Mouse (Mus musculus) skeletal muscle tissue, adult 2 months (tissue): Measurements from ENCODE around the gene Cenpp.

ENCODE experiments used
- DNase-seq: peaks from one replicate; pipeline ENCODE4 v3.0.0-alpha.2; 2012; ENCODE audit warnings: low read depth, low spot score

Cenpp gene

DNA sequence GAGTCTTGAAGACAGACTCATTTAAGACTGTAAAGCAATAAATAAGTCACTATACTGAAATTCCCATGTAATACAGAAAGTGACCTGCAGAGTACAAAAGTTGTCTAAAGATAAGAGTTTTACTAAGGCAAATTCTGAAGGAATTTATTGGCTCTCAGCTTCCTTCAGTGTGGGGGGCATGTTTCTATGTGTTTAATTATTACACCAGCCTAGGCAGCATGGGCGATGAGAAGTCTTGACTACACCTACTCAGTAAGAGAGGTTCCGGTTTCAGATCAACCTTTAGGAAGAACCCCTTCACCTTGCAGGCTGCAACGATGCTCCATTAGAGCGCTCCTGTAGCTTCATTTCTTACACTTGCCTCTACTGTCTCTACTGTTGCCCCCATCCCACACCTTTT is 121.9 kb downstream of the Cenpp start:
- no peak for DNase-seq

DNA sequence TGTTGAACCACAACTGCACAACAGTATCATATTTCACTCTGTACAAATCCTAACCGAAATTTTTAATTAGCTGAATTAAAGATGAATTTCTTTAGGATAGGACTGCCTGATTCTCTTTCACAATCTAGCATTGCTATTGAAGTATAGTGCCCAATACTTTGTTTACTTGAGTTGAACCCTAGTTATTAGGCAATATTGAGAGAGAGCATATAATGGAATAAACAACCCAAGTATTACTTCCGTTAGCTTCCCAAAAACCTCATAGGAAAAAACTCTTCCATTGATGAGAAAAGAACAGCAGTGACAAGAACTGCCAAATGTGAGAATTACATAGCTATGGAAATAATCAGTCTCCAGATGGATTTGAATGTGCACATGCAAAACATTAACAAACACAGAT is 126.3 kb downstream of the Cenpp start:
- DNase-seq = no peak

DNA sequence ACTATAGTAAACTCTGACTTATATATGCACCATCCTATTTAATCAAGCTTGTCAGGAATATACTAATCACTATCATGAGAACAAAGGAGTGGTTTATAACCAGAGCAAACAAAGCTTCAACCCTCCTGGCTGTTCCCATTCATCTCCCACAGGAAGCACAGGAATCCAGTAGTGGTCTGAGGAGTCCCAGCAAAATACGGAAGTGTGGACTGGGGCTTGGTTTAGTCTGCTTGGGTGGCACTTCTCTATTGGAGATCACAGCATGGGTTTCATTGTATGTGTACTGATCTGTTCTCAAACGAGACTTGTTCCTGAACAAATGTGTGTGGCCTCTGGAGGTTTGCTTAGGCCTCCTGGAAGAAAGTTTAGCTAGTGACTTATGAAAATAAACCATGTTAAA is 133.8 kb downstream of the Cenpp start:
- DNase-seq = no peak

DNA sequence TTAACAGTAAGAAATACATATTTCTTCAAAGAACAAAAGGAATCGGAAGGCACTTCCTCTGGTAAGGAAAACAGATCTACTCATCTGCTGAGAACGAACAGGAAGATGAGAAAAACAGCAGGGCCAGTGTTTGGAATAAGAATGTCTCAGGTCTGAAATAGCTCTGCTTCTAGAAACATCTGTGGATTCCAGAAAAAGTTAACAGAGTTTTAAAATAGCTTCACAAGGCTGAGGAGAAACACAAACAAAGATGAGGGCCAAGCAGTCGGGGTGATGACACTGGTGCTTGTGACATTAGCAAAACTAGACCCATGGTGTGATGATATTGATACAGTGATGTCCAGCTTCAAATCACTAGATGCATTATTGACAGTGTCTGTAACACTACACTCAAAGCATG is 145.4 kb downstream of the Cenpp start:
- DNase-seq = peak; percentile 47

DNA sequence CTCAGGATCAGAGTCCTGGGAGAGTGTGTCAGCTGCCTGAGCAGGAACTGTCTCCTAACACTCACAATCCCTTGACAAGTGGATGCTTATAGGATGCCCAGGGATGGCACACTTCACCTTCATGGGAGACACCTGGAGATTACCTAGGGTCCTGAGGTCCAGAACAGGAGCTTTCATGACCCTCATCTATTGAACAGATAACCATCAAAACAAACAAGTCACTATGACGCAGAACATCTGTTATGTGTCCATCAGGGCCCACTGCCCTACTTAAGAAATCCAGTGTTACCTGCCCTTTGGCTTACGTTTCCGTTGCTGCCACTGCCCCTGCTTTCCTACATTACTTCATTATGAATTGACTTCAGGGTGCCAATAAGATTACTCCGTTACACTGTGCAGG is 146.8 kb downstream of the Cenpp start:
- DNase-seq = no peak

DNA sequence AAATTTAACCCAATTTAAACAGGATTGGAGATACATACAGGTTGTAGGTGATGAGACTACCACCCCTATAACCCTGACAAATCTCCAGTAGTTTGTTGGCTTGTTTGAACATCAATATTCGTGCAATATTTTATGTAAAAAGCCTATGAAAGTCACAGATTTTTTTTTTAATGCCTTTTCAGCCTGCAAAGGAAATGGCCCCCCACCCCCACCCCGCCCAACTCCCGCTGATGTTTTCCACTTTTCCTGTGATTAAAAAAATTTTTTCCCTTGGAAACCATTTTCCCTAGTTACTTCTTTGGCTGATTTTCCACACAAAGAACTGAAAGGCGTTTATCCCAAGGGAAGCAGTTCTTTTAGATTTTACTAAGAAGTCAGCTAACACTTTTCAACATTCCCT is 148.1 kb downstream of the Cenpp start, which contains the start of gene Ecm2:
TSS of gene Ecm2 (plus strand) at position 301 of the 400 bp plus-strand sequence.
- DNase-seq = peak; percentile 30

DNA sequence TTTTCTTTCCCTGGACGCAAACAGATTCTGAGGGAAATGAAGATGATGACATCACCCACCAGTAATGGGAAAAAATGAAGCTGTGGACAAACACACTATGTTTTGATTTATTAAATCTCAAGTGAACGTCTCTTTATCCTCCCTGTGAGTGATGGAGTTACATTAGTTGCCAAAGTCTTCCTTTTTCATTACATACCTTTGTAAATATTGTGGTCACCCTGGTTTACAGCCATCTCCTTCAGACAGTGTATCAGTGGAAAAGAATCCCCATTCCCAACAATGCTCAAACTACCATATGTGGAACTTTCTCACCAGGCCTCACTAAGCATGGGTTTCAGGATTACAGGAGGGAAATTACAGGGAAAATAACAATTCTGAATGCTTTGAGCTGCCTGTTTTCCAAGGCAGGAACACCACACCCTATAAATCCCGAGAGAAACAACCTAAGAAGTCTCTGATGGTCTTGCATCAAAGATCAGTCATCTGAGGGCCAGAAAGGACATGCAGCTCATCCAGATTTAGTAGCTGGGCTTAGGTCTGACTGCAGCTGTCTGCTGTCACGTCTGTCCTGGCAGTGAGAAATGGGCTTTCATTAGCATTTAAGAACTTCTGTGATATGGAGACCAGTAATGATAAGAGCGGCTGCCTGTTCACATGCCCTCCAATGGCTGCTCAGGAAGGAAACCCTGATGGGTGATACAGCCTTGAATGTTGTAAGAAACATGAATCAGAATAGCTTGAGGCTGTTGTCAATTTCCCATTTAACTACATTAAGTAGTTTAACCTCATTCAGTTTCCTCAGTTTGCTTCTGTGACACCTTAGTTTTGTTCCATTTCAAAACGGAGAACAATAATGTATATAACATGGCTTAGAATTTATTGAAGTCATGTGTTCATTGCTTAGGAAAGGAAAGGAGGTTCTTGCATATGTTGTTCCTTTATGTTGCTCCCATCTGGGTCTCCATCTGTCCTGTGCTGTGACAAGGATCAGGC is 159.9 kb downstream of the Cenpp start, which contains the start of gene Tes3-ps:
TSS of gene Tes3-ps (plus strand) at position 943 of the 993 bp plus-strand sequence.
- DNase-seq = peak; percentile 57

DNA sequence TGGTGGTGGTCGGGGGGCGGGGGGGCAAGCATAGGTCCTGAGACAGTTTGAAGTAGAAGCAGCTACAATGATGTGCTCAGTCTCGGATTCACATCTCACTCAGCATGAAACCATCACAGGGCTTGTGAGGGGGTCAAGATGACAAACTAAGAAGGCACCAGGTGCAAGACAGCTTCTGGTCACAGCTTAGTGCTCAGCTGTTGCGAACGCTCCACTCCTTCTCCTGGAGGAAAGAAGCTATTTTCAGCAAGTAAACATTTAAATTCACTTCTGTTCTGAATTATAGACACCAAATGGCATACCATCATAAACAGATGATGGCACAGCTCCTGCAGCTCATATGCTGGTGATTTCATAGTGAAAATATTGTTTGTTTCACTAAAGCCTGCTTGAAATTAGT is 167.2 kb downstream of the Cenpp start:
- DNase-seq = no peak

DNA sequence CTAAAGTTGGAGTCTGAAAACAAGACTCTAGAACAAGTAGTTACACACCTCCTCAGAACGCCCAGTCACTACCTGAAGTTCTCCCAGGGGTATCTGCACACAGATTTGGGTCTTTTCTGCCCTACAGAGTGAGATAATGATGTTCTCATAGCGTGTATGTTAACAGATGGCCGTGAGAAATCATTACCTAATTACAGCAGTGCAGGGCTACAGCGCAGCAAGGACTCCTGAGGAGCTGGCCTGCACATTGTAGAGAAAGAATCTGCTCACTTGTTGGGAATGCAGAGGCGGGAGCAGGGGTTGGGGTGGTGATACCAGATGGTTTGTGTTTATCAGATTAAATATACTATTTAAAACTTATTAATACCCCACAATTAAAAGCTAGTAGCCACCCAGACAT is 172.0 kb downstream of the Cenpp start:
- DNase-seq = no peak

DNA sequence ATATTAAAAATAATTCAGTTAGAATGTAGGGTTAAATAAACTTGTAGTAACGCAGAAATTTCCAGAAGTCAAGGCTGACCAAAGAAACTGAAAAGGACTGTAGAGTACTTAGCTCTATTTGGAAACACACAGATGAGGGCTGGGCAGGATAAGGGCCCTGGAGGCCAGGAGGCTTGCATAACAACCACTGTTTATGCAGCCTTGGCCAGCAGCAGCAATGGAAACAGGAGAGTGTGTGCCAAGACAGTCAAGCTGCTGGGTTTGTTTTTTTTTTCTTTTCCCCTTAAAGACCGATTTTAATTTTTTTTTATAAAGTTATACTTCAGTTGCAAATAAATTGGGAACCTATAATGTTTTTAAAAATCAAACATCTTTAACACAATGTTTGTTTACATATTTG is 172.5 kb downstream of the Cenpp start:
- DNase-seq = peak; percentile 96

DNA sequence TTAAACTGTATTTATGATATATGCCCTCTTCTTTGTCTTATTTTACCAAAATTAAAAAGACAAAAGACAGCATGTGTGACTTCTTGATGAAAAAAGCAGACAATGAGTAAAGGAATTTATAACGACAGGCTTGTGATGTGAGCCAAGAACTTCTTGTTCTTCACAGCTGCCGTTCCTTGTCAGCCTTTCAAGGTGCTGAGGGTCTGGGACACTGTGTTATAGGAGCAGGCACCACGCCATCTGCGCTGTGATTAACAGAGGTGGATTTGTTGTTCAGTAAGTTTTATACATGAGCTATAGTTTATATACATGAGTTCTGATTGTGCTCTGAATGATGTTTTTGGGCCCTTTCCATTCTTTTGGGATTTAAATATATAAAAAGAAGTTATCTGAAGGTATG is 173.2 kb downstream of the Cenpp start:
- DNase-seq = peak; percentile 82

DNA sequence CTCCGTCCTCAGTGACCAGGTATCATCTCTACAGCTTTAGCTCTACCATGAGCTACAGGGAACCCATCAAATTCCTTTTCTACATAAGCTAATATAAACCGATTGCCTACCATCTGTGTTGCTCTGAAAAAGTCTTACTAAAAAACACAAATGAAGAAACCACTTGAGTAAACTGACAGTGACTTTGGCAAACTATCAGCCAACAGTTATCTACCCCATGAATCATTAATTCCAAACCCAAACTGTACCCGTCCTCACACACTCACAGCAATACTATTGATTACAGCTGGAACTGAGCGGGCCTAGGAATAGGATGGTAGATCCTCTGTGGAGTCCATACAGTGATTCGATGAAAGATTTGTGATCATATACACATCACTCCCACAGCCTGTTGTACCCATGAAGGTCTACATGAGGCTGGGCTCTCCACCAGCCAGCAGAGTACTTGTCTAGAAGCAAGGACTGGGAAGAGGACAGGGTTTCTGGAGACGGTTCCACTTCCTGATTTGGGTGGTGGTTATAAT is 173.7 kb downstream of the Cenpp start:
- no peak for DNase-seq

DNA sequence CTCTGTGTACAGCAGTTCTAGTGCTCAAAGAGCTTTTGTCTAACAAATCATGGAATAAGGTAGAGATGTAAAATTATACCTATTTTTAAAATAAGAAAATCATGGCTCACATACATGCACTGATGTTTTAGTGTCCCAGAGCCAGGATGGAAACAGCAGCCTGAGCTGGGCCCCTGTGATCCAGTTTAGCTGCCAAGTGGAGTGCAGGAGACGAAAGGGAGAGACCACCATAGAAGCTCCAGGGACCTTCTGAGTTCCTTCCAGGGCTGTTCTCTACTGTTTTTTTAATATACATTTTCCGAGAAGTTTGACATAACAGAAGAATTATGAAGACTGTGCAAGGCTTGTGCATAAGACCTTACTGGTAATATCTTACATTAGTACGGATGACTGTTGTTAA is 174.7 kb downstream of the Cenpp start:
- DNase-seq = no peak

DNA sequence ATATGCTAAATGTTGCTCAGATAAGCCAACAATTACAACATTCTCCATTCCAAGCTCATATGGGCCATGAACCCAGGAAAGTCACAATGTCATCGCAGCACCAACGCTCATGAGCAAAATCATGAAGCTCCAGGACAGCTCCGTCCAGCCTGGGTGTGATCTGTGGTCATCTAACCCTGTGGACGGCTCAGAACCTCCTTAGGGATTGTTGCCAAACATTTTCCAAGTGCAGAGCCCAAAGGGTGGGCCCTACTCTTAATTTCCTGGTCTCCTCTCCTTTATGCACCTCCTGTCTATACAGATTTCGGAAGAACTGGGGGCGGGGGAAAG is 179.9 kb downstream of the Cenpp start:
- DNase-seq = no peak

DNA sequence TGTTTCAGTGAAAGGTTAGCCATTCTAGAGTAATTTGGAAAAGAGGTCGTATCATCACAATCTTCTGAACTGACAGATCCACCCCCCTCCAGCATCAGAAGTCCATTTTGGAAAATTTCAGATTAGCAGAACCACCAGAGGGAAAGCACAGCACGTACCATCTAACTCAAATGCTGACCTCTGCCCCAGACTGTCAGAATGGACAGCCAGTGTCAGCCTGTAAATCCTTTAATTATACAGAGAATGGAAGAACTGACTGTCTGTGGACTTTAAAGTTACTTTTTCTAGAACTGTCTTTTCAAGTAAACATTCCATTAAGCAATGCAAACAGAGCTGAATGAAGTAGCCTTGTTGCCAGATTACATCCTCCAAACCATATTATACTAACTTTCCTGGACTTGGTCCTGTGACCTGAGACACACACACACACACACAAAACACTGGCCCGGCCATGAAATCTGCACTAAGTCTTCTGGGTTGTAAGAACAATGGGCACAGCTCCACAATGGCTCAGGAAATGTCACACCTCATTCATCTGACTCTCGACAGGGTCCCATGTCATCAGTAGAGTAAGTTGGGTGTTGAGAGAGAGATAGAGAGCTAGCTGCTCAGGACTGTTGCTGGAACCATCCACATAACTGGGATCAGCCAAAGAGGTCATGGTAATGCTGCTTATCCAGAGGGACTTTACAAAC is 180.5 kb downstream of the Cenpp start:
- DNase-seq = no peak

DNA sequence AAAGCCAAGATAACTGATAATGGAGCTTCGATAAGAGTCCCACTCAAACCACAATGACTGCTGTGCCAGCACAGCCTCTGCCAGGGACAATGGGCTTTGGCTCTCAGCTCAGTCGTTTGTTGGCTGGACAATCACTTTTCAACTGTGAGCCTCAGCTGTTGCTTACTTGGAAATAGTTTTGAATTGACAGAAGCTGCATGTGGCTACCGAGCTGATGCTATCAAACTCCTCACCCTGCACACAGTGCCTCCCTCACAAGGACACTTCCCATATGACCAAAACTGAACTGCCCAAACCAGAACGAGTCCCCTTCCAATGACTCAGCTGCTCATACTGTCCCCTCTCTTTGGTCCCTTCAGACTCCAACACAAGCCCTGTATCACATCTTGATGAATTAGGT is 181.8 kb downstream of the Cenpp start:
- peak; percentile 37 for DNase-seq

DNA sequence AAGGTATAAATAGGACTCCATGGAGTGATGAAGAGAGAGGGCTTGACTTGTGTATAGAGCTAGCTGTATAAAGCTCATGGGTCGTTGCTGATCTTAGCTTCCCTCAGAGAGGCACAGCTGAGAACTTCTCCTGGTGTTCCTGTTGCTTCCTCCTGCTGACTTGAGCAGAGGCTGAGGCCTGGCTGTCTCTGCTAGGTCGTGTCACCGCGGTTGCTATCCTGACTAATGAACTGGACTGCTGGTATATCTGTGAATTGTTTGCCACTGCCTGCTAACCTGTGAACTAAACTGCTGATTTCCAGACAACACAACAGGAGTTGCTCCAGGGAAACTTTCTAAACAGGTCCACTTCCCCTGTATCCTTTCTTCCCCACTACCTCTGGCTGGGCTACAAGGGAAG is 182.3 kb downstream of the Cenpp start:
- DNase-seq = no peak

DNA sequence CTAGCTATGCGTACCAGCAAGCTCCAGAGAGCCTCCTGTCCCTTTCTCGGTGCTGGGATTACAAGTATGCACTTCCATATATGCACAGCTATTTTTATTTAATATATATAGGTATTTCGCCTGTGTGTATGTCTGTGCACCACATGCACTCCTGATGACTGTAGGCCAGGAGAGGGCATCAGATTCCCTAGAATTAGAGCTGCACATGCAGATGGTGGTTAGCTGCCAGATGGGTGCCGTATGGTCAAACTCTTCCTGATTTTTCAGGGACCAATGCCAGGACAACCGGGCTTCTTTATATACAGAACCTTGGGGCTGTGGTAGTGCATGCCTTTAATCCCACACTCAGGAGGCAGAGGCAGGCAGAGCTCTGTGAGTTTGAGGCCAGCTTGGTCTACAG is 183.6 kb downstream of the Cenpp start:
- no peak for DNase-seq

DNA sequence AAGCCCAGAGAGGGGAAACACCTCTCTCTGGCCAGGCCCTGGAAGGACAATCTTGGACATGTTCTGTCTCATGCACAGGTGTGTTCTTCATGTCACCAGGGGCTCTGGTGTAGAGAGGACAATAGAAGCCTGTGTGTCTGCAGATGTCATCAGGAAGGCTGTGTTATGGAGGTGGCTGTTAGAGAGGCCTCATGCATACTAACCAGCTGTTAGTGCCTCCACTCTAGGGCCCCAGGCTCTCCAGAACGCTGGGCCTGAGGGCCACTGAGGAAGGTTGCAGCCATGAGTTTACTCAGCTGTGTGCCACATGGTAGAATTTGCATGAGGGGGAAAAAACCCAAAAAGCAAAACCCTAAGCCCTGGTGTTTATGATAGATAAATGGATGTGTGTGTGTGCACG is 185.0 kb downstream of the Cenpp start:
- no peak for DNase-seq

DNA sequence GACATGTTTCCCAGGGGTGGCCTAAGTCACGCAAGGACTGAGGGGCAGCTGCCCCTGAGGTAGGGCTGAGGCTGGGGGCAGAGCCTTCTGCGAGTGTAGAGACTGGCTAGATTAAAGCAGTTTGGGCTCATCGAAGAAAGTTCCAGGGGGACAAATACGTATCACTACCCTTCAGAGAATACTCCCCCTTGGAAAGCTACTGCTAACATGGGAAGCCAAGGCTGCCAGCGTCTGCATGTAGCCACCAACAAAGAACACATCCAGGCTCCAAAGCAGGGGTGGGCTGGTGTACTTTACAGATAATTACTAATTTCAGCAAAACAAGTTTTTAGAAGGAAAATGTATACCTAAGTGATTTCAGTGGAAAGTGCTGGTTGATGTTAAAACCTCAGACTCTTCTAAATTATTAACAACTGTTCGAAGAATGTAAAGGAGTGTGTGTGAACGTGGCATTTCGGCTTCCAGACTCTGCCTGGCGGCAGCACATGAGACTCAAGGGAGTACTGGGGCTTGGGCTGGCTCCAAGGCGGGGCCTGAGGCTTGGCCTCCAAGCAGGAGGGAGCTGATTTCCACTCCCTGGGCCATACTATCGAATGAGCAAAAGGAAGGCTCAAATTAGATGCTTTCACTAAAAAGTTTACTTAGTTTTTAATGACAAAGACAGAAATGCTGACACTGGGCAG is 186.1 kb downstream of the Cenpp start:
- DNase-seq = peak; percentile 70

DNA sequence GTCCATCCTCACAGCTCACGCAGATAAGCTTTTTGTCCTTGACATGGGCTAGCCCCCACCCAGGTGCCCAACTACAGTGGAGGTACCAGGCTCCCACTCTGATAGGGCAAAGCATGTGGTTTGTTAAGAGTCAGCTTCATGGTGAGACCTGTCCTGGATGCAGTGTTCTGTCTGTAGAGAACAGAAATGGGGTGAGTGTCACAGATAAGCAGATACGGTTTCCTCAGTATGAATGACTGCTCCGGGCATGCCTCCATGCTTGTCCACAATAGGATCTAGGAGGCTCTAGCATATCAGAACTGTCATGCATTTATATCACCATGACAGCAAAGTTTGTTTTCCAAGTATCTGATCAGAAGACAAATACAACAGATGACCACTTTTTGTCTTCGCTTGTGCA is 186.7 kb downstream of the Cenpp start:
- no peak for DNase-seq

DNA sequence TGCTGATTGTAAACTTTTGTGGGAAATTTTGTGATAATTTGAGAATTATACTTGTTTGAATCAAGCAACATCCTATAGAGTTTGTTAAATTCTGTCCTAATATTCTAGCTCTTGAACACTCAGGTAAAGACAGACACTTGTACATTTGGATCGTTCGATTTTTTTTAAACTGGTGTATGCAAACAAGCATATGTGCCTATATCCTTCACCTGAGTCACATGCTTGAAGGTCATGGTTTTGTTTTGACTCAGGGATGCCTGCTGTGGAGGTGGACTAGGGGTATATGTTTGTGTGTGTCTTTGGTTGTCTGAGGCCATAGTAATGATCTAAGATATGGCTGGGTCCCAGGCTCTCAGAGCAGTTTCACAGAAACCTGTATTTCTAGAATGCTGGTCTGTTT is 189.7 kb downstream of the Cenpp start:
- DNase-seq = no peak
